Mouse (Mus musculus) cerebellum, postnatal 14 days (tissue): ENCODE results near the gene Bpifb4.
A peak's percentile ranks its signal among the peaks of the same experiment; 100 is the strongest.

ENCODE experiments used
- DNase-seq, 2 experiments: peaks; one replicate each; pipeline ENCODE4 v3.0.0; 2021; ENCODE audit warnings: mixed read lengths in 2 of 2

Gene Bpifb4

DNA sequence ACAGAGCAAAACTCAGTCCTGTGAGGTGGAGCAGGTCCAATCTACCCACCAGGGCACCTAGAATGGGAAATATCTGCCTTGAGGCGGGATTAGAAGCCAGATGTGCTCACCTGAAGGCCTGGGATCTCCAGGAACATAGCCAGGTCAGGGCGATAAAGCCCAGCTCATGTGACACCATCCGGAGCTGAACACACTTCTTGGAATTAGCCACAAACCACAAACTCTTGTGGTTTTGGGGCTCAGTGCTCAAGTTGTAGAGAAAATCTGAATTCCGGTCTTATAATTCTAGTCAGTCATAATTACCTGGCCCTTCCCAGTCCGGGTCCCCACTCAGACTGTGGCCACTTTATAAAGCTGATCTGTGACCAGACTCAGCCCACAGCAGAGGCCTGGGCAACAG lies at the start of gene Bpifb4:
Bpifb4 (plus strand) TSS at position 370 of the 400 bp plus-strand sequence.
- no peak for DNase-seq

DNA sequence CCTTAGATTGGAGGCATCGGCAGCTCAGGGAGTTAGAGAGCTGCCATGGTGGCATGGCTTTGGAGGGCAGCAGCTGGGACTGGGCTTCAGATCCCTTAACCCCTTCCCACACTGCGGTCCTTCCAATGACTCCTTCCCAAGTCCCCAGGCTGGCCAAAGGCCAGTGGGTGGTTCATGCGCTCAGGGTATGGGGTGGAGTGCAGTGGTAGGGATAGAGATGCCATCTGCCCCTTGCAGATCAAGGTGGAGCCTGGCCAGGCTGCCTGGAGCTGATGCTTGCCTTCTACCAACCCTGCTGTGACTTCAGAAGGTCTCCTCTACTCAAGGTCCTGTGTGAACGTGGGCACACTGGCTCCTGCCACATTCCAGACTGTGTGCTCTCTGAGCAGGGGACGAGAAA lies 38.9 kb upstream of the Bpifb4 start:
- DNase-seq = peak; percentile 57 to 60

DNA sequence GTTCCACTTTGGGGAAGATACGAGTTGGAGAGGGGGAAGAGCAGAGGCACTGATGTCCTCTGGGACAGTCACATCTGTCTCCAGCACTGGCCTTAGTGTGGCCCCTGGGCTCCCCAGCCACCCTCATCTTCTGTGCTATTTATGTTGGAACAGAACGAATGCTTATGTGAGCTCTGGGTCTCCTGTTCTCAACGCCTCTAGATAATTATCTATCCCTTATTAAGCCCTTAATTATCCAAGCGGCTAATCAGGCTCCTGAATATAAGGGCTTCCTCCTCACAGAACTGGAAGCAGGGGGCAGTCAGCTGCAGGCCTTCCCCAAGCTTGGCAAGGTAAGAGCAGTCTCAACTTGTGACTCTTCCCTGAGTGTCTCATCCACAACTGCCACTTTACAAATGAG lies 37.9 kb upstream of the Bpifb4 start, which contains the start of gene Bpifb6:
Bpifb6 (plus strand) TSS at position 301 of the 400 bp plus-strand sequence.
- DNase-seq = no peak

DNA sequence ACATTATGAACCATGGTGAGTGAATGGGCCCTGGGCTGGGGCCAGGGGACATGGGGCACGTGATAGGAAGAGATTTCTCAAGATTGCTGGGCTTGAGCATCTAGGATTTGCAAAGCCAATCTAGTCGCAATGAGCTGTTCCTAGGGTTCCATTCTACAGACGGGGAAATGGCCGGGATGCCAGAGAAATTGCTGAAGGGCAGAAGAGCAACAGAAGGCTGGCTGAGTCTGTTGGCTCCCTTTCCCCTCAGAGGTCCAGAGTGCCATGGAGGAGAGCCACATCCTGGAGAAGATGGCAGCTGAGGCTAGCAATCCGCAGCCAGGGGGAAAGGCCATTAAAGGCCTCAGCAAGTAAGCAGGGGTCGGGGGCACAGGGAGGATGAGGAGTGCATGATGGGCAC lies 35.3 kb upstream of the Bpifb4 start:
- DNase-seq = peak; percentile 73 to 84

DNA sequence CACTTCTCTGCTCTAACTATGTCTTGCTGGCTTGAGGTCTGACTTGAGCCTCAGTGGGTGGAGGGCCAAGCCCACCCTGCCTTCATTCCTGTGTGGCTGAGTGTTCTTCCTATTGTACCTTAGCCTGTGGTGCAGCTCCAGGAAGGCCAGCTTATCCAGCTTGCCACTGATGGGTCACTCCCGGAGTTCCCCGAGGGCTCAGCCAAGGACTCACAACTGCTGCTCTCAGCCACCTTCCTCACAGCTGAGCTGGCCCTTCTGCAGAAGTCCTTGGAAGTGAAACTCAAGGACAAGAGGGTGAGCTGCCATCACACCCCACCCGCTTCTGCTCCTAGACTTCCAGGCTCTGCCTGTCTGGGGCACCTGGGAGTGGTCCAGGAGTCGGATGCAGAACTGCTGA lies 31.4 kb upstream of the Bpifb4 start:
- DNase-seq = no peak

DNA sequence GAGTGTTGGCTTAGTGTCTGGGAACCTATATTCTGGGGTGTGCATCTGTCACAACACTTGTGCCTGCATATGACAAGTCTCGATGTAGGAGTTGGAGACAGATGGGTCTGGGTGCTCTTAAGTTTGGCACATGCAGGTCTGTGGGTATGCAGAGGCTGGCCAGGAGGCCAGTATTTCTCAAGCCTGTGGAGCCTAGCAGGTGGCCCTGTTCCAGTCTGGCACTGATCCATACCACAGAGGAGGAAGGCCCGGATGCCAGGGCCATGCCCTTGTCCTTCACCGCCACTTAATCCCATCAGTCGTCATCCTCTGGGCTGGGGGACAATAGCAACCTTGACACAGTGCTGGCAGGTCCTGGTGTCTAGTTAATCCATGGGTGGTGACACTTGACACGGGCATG lies 23.9 kb upstream of the Bpifb4 start:
- DNase-seq = peak in 1 of 2 experiments; percentile 41

DNA sequence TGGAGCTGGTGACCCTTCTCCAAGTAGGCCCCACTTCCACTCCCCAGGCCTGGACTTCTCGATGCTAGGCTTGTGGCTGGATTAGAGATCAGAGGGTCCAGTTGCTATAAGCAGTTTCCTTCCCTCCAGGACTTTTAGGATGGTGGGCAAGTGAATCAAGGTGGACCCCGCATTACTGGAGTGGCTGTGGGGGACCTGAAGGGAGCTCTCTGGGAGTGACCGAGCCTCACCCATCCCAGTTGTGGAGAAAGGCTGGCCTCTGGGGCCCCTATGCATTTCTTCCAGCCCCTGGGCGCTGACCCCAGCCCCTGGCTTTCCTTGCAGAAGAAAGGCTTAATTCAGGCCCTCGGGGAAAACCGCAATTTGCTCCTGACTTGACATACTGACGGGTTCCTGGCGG lies 20.1 kb upstream of the Bpifb4 start, which contains the start of gene Bpifb3:
Bpifb3 (plus strand) TSS at position 301 of the 400 bp plus-strand sequence.
- DNase-seq = no peak

DNA sequence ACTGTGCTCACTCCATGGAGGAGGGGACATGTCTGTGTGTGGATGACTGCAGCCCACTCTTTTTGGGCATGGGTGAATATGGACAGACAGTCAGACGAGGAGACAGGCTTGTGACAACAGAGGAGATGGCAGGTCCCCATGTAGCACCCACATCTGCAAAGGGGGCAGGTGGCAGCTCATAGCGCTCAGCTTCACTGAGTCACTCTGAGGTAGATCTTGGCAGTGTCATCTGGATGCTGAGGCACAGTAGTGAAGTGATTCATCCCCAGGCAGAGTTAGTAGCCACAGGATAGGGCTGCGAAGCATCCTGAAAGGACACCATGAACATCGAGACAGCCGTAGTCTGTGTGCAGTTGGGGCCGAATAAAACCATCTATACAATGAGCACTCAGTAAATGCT lies 16.8 kb upstream of the Bpifb4 start:
- no peak for DNase-seq

DNA sequence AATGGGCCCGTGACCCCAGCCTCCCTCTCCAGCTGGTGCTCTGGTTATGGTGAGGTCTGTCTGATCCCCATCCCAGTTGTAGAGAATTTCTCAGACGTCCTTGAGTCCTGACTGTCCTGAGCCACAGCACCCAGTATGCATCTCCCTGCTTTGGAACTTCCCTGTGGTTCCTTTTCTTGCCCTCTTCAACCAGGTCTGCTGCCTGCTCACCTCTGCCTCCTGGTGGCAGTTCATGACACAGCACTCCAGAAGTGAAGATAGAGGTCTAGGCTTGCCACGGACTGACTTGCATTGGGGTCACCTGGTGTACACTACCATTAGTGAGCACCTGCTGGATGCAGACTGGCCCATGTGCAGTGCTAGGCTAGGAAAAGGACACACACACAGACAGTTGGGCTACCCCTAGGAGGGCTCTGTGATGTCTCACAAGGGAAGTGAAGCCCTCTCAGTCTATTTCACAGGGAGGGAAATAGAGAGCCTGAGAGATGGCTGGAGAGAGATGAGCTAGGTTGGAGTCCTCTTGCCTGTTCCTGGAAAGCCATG lies 8.1 kb upstream of the Bpifb4 start:
- DNase-seq = peak; percentile 85 to 91

DNA sequence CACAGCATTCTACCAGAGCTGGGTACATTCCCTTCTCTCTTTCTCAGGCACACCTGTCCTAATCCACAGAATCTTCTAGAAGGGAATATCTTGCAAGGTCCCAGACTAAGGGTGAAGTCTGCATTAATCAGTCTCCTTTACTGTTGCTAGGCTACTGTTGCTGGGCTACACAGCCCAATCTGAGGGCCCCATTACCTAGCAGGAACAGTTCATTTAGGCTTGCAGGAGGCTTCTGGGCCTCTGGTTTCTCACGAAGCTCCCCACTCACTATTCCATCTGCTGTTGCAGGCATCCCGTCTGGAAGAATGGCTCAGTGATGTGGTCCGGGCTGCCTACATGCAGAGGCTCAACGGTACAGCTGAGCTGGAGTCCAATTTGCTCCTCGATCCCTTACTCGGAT lies 6.9 kb upstream of the Bpifb4 start:
- DNase-seq = no peak

DNA sequence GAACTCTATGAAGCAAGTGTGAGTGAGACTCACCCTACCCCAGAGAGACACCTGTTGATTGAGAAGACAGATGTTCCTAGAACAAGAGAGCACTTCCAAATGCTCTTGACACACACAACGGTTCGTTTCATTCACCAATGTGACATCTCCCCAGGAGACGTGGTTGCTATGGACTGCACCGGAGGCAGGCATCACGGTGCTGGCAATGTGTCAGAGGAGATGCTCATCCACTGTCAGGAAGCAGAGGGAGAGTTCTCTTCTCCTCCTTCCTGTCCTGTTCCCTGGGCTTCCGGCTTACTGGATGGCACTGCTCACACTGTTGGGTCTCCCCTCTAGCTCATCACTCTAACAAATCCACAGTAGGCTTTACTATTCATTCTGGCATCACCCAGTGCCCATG lies 4.7 kb upstream of the Bpifb4 start:
- peak; percentile 31 to 57 for DNase-seq

DNA sequence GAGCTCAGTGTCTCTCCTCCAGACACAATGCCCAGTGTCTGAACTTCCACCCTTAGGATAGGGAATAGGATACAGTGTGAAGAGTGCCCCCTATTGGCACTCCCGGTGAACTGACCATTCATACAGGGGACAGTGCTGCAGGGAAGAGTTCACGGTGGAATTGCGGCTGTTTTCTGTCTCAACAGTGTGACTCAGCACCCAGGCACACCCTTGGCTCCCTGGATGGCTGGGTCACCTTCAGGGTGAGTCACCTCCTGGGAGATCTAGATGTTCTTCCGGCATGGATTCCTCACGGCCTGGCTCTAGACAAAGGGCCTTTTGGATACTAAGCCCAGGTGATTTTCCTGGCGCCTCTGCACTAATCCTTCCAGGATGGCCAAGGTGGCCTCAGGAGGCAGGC lies 2.7 kb upstream of the Bpifb4 start:
- DNase-seq = no peak

DNA sequence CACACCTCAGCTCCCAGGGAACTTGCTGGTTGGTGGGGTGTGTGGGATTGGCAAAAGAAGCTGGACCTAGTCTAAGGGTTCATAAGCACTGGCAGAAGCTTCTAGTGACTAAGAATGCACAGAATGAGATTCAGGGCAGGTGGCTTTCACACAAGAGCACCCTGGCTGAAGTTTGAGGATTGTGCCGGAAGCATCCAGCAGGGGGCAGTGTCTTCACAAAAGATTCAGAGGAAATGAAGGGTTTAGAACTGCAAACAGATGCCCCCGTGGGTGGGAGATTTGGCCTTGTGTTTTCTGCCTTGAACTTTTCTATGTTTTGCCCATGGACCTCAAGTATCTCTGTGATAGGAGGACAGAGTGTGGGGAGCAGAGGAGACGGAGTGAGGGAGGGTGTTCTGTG lies 5.5 kb downstream of the Bpifb4 start:
- DNase-seq = peak; percentile 81 to 87

DNA sequence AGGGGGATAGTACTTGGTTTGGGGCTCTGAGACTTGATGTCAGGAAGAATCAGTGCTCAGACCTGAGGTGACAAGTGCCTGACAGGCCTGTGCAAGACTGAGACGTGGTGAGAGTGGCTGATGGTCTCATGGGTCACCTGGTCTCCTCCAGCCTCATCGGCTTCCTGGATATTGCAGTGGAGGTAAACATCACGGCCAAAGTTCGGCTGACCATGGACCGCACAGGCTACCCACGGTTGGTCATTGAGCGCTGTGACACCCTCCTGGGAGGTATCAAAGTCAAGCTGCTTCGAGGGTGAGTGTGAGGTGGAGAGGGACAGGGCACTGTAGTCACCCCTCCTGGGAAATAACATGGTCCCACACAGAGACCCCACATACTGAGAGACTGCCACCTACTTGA lies 6.6 kb downstream of the Bpifb4 start:
- no peak for DNase-seq

DNA sequence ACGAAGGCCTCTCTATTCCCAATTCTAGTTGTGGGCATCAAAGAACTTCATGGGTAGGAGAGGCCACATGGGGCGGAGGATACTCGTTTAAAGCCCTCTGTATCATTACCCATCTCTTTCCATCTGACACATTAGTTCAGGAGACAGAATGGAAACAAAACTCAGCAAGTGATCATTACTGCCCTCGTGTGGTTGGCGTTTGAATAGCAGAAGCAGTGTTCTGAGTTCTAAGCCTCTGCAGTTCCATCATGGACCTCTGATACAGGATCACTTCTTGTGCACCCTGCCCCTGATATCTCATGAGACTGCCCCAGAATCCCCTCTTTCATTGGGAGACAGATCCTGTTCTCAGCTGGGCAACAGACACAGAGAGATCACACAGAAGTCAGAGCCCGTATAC lies 14.9 kb downstream of the Bpifb4 start:
- DNase-seq = peak; percentile 88 to 92

DNA sequence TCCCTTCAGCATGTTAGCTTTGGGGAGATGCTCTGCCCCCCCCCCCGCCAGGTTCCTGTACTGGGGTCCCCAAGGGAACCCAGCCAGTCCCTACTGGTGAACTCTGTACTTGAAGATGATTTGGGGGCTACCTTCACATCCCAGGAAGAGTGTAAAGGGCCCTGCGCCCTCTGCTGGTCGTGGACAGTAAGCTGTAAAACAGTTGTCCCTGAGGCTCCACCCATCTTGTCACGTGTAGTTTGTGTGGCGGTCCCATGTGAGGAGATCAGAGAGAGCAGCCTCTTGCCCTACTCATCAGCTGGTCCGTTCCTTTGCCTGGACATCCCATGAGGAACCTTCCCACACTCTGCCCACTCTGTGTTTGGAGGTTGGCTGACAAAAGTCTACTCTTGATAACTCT lies 15.8 kb downstream of the Bpifb4 start:
- DNase-seq = peak; percentile 62 to 82

DNA sequence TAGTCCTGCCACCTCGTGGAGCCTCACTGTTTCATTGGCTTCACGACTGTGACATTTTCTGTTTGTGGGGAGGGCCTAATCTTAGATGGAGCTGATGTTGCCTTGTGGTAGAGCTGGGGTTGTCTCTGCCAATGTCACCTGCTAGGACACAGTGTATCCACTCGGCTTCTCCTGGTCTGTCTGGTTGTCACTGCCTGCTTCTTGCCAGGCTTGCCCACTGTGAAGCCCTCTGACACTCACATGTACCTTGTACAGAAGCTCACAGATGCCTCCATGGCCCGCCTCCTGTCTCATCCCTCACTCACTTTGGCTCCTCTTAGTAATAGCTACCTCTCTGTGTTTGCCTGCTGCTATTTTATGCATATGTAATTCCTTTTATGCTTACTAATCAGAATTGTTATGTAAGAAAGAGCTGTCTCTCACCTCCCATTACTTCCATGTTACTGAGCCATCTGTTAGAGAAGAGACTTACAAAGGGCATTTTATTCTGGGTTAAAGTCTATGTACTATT lies 24.9 kb downstream of the Bpifb4 start:
- DNase-seq = peak; percentile 65 to 76

DNA sequence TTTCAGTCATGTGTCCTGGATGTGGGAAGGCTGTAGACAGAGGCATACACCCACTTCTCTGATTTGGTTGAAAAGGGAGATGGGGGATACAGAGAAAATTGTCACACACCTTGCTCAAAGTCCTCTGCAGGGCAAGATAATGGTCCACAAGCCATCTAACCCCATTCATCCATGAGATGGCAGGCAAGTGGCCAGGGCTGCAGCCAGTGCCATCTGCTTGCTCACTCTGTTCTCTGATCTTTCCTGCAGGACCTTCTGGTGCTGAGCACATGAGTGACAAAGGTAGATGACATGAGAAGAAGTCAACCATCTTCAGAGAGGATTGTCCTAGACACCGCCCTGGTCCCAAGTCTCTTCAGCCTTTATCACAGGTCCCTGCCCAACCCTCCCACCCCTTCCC lies 25.3 kb downstream of the Bpifb4 start:
- peak; percentile 96 to 97 for DNase-seq

DNA sequence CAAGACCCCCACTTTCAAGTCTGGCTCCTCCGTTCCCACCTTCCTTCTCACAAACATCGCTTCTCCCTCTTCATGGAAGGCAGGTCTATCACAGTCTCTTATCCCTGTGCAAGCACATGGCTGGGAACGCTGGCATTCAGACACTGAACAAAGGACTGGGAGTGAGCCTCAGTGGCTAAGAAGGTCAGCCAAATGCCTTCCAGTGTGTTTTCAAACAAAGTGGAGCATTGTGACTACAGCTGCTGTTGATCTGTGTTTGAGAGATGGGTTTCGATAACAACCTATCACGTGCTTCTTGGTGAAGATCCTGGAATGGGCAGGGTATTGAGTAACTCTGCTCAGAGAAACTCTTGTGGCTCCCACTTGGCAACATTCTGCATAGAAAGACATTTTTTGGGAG lies 32.2 kb downstream of the Bpifb4 start:
- DNase-seq = no peak

DNA sequence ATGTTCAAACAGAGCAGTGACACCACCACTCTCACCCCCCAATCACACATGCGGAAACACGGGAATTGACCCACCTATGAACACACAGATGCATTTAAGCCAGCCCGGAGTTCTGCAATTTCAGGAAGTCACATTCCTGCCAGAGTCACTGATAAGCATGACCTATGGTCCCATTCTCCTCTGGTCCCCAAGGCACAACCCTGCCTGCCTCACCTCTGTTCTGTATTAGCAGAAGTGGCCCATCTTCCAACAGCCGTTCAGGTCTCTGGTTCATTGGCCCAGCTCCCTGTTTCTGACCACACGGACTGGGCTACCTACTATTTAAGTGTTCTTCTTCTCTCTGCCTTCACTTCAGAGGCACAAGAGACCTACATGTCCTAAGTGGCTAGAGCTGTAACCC lies 36.6 kb downstream of the Bpifb4 start, which contains the start of gene Bpifa6:
Bpifa6 (plus strand) TSS at position 364 of the 400 bp plus-strand sequence.
- no peak for DNase-seq

DNA sequence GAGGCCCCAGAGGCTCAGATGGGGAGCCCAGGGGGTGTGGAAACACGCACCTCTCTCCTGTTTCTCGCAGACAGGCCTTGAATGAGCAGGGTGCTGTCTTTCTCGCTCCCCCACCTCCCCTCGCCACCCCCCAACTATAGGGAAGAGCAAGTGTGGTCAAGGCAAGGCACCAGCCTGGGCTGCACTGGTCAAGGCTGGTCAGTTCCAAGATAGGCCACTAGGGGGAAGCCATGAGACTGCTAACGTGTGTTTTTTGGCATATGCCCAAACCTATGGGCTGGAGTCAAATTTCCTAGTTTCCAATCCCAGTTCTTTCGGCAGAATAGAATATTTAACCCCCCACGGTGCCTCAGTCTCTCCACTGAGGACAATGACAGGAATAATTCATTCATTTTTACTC lies 57.8 kb downstream of the Bpifb4 start:
- DNase-seq = peak; percentile 89 to 95

DNA sequence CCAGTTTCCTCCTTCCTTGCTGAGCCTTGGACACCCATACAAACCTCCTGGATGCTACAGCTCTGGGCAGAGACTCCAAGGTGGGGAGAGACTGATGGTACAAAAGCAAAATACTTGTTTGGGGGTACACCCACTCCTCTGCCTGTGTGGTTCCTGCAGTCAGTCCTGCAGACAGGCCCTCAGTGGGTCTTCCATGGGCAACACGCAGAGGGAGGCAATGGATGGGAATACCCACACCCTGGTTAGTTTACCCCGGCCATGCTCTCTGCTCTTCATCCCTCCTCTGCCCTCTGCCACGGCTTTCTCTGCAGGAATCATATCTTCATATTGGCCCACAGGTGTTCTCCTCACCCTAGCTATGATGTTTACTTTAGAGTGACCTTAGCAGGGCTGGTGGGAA lies 62.5 kb downstream of the Bpifb4 start:
- DNase-seq = no peak

DNA sequence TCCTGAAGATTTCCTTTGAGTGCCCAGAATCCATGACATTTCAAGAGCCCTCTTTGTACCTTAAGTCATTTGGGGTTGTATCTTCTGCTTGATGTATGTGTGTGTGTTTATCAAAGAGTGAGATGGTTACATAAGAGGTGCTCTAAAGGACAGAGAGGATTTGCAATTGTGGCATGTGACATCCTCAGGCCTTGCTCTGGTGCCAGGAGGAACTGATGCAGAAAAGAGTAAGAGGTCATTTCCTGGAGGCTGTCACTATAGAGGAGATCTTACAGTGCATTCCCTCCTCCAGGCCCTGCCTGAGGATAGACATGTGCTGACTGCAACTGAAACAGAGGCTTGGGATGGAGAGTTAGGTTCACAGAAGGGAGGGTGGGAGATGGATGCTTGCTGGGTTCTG lies 63.0 kb downstream of the Bpifb4 start:
- no peak for DNase-seq

DNA sequence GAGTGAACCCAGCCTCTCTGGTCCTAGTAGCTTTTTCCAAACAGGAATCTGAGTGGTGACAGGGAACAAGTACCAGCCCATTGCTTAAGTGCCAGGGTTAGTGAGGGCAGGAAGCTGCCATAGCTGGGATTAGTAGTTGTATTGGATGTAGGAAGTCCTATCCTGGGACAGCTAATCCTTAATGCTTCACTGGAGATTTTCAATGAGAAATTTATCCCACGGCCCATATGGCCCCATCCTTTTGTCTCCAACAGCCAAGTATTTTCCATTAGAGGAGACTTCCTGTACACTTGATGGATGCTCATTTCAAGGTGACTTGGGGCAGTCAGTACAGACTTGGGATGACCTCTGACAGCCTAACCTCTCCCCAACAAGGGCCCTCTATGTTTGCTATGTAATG lies 66.4 kb downstream of the Bpifb4 start:
- DNase-seq = no peak

DNA sequence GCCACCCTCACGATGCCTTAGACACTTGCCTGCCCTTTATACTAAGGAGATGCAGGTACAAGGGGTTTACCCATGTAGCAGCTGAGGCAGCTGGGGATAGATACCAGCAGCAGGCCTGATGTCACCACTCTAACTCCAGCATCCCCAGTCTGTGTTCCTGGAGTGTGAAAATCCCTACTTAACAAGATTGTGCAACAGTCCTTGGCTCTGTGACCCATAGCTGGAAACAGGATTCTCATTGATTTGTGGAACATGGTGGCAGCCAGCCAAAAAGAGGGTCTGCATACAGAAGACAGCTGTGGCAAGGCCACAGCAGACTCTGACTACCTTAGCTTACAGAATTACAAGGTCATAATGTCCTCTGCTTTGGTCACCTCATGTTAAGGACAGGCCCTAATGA lies 67.1 kb downstream of the Bpifb4 start:
- peak in 1 of 2 experiments; percentile 8 for DNase-seq
